ENCODE assay signal across 50 mouse cellular contexts in genomic region chr2:36897114-36897513, GRCm38 (mm10). TPM values are rescaled to one million over a fixed set of nuclear protein-coding genes. Genes with fewer than 3 reads are reported as not detected.
"Had no signal": no experiment of that assay in that cellular context is flagged by ENCODE, and none has a peak within 500 bp of the region (broad histone marks: within the 10 kb centered on the region; RNA-seq: fewer than 3 reads in every experiment).

No protein-coding gene starts in this region.

- H3K27ac ChIP-seq: heart, embryonic 10.5 days; heart, embryonic 13.5 days; heart, embryonic 15.5 days; hindbrain, embryonic 10.5 days; hindbrain, embryonic 12.5 days; hindbrain, embryonic 13.5 days; hindbrain, embryonic 14.5 days; hindbrain, embryonic 15.5 days; hindbrain, postnatal 0 days; intestine, embryonic 15.5 days; kidney, embryonic 15.5 days; kidney, postnatal 0 days; layer of hippocampus, adult 2 months had no signal

- H3K4me3 ChIP-seq: heart, embryonic 10.5 days; heart, embryonic 12.5 days; heart, embryonic 13.5 days; heart, embryonic 15.5 days; hindbrain, embryonic 10.5 days; hindbrain, embryonic 12.5 days; hindbrain, embryonic 13.5 days; hindbrain, embryonic 15.5 days; intestine, embryonic 15.5 days; kidney, embryonic 15.5 days; layer of hippocampus, adult 2 months had no signal

- H3K9ac ChIP-seq: heart, embryonic 12.5 days; heart, embryonic 13.5 days; heart, embryonic 15.5 days; hindbrain, embryonic 12.5 days; hindbrain, embryonic 13.5 days; hindbrain, embryonic 14.5 days; hindbrain, embryonic 15.5 days; intestine, embryonic 15.5 days; kidney, embryonic 15.5 days had no signal

- DNase-seq: heart, postnatal 14 days; heart, postnatal 36 days; heart, postnatal 4 days; kidney, adult 11 months; kidney, adult 18-20 months; kidney, adult 2 months; kidney, adult 8-10 months; kidney, adult 9 months; kidney, postnatal 10 days; kidney, postnatal 14 days; kidney, postnatal 25 days; kidney, postnatal 36 days; kidney, postnatal 4 days; layer of hippocampus, adult 9-11 months; layer of hippocampus, postnatal 36 days had no signal

- H3K36me3 ChIP-seq: heart, embryonic 10.5 days; heart, embryonic 12.5 days; heart, embryonic 13.5 days; heart, embryonic 15.5 days; hindbrain, embryonic 10.5 days; hindbrain, embryonic 12.5 days; hindbrain, embryonic 13.5 days; hindbrain, embryonic 15.5 days; intestine, embryonic 15.5 days; kidney, embryonic 15.5 days had no signal

- ATAC-seq: hindbrain, embryonic 16.5 days; hindbrain, postnatal 0 days; inflammation-experienced regulatory T-cells, adult 6 months; intestine, embryonic 15.5 days; intestine, embryonic 16.5 days; intestine, postnatal 0 days had no signal

- H3K9me3 ChIP-seq: heart, embryonic 15.5 days; intestine, embryonic 15.5 days had no signal

- H3K4me2 ChIP-seq: heart, embryonic 11.5 days; heart, embryonic 12.5 days; heart, embryonic 13.5 days; heart, embryonic 15.5 days; hindbrain, embryonic 12.5 days; hindbrain, embryonic 13.5 days; hindbrain, embryonic 14.5 days; hindbrain, embryonic 15.5 days; intestine, embryonic 15.5 days; kidney, embryonic 15.5 days had no signal

- H3K27me3 ChIP-seq: heart, embryonic 12.5 days; heart, embryonic 13.5 days; heart, embryonic 15.5 days; hindbrain, embryonic 12.5 days; hindbrain, embryonic 13.5 days; hindbrain, embryonic 15.5 days; intestine, embryonic 15.5 days; kidney, embryonic 15.5 days had no signal

- H3K4me1 ChIP-seq: heart, embryonic 10.5 days; heart, embryonic 12.5 days; heart, embryonic 13.5 days; heart, embryonic 15.5 days; hindbrain, embryonic 10.5 days; hindbrain, embryonic 12.5 days; hindbrain, embryonic 13.5 days; hindbrain, embryonic 15.5 days; intestine, embryonic 15.5 days; kidney, embryonic 15.5 days had no signal

RNA-seq across cellular contexts. Expression of gene Olfr353, which starts 4.4 kb away (rescaled TPM):
- total RNA-seq: heart, adult 8-10 months; heart, postnatal 14 days; heart, postnatal 25 days; heart, postnatal 36 days; heart, postnatal 4 days; hematopoietic stem cell, adult 5-6 weeks; hindbrain, postnatal 0 days; layer of hippocampus, adult 18-20 months; layer of hippocampus, adult 2 months; layer of hippocampus, adult 8-10 months; layer of hippocampus, postnatal 10 days; layer of hippocampus, postnatal 14 days; layer of hippocampus, postnatal 25 days; layer of hippocampus, postnatal 36 days had no signal
- polyA plus RNA-seq: heart, embryonic 10.5 days; heart, embryonic 11.5 days; heart, embryonic 12.5 days; heart, embryonic 13.5 days; heart, embryonic 14.5 days; heart, embryonic 15.5 days; heart, embryonic 16.5 days; heart, postnatal 0 days; hindbrain, embryonic 10.5 days; hindbrain, embryonic 11.5 days; hindbrain, embryonic 12.5 days; hindbrain, embryonic 13.5 days; hindbrain, embryonic 14.5 days; hindbrain, embryonic 15.5 days; hindbrain, embryonic 16.5 days; hindbrain, postnatal 0 days; inflammation-experienced regulatory T-cells, adult 6 months; intestine, embryonic 14.5 days; intestine, embryonic 15.5 days; intestine, embryonic 16.5 days; intestine, postnatal 0 days; kidney, adult 2 months; kidney, embryonic 14.5 days; kidney, embryonic 15.5 days; kidney, embryonic 16.5 days; kidney, postnatal 0 days; large intestine, adult 2 months had no signal

RNA-seq across cellular contexts. Expression of gene Olfr354, which starts 8.4 kb away (rescaled TPM):
- total RNA-seq: heart, adult 8-10 months; heart, postnatal 14 days; heart, postnatal 25 days; heart, postnatal 36 days; heart, postnatal 4 days; hematopoietic stem cell, adult 5-6 weeks; hindbrain, postnatal 0 days; layer of hippocampus, adult 18-20 months; layer of hippocampus, adult 2 months; layer of hippocampus, adult 8-10 months; layer of hippocampus, postnatal 10 days; layer of hippocampus, postnatal 14 days; layer of hippocampus, postnatal 25 days; layer of hippocampus, postnatal 36 days had no signal
- polyA plus RNA-seq: heart, embryonic 10.5 days; heart, embryonic 11.5 days; heart, embryonic 12.5 days; heart, embryonic 13.5 days; heart, embryonic 14.5 days; heart, embryonic 15.5 days; heart, embryonic 16.5 days; heart, postnatal 0 days; hindbrain, embryonic 10.5 days; hindbrain, embryonic 11.5 days; hindbrain, embryonic 12.5 days; hindbrain, embryonic 13.5 days; hindbrain, embryonic 14.5 days; hindbrain, embryonic 15.5 days; hindbrain, embryonic 16.5 days; hindbrain, postnatal 0 days; intestine, embryonic 14.5 days; intestine, embryonic 15.5 days; intestine, embryonic 16.5 days; intestine, postnatal 0 days; kidney, adult 2 months; kidney, embryonic 14.5 days; kidney, embryonic 15.5 days; kidney, embryonic 16.5 days; kidney, postnatal 0 days; large intestine, adult 2 months had no signal

RNA-seq across cellular contexts. Expression of gene Olfr352, which starts 28.9 kb away (rescaled TPM):
- total RNA-seq: heart, adult 8-10 months; heart, postnatal 14 days; heart, postnatal 25 days; heart, postnatal 36 days; heart, postnatal 4 days; hematopoietic stem cell, adult 5-6 weeks; hindbrain, postnatal 0 days; layer of hippocampus, adult 18-20 months; layer of hippocampus, adult 2 months; layer of hippocampus, adult 8-10 months; layer of hippocampus, postnatal 10 days; layer of hippocampus, postnatal 14 days; layer of hippocampus, postnatal 25 days; layer of hippocampus, postnatal 36 days had no signal
- polyA plus RNA-seq: heart, embryonic 10.5 days; heart, embryonic 11.5 days; heart, embryonic 12.5 days; heart, embryonic 13.5 days; heart, embryonic 14.5 days; heart, embryonic 15.5 days; heart, embryonic 16.5 days; heart, postnatal 0 days; hindbrain, embryonic 10.5 days; hindbrain, embryonic 11.5 days; hindbrain, embryonic 12.5 days; hindbrain, embryonic 13.5 days; hindbrain, embryonic 14.5 days; hindbrain, embryonic 15.5 days; hindbrain, embryonic 16.5 days; hindbrain, postnatal 0 days; inflammation-experienced regulatory T-cells, adult 6 months; intestine, embryonic 14.5 days; intestine, embryonic 15.5 days; intestine, embryonic 16.5 days; intestine, postnatal 0 days; kidney, adult 2 months; kidney, embryonic 14.5 days; kidney, embryonic 15.5 days; kidney, embryonic 16.5 days; kidney, postnatal 0 days; large intestine, adult 2 months had no signal

RNA-seq across cellular contexts. Expression of gene Olfr355, which starts 31.6 kb away (rescaled TPM):
- total RNA-seq: heart, adult 8-10 months; heart, postnatal 14 days; heart, postnatal 25 days; heart, postnatal 36 days; heart, postnatal 4 days; hematopoietic stem cell, adult 5-6 weeks; hindbrain, postnatal 0 days; layer of hippocampus, adult 18-20 months; layer of hippocampus, adult 2 months; layer of hippocampus, adult 8-10 months; layer of hippocampus, postnatal 10 days; layer of hippocampus, postnatal 14 days; layer of hippocampus, postnatal 25 days; layer of hippocampus, postnatal 36 days had no signal
- polyA plus RNA-seq: heart, embryonic 10.5 days; heart, embryonic 11.5 days; heart, embryonic 12.5 days; heart, embryonic 13.5 days; heart, embryonic 14.5 days; heart, embryonic 15.5 days; heart, embryonic 16.5 days; heart, postnatal 0 days; hindbrain, embryonic 10.5 days; hindbrain, embryonic 11.5 days; hindbrain, embryonic 12.5 days; hindbrain, embryonic 13.5 days; hindbrain, embryonic 14.5 days; hindbrain, embryonic 15.5 days; hindbrain, embryonic 16.5 days; hindbrain, postnatal 0 days; inflammation-experienced regulatory T-cells, adult 6 months; intestine, embryonic 14.5 days; intestine, embryonic 15.5 days; intestine, embryonic 16.5 days; intestine, postnatal 0 days; kidney, adult 2 months; kidney, embryonic 14.5 days; kidney, embryonic 15.5 days; kidney, embryonic 16.5 days; kidney, postnatal 0 days; large intestine, adult 2 months had no signal

RNA-seq across cellular contexts. Expression of gene Olfr351, which starts 34.7 kb away (rescaled TPM):
- total RNA-seq: heart, adult 8-10 months; heart, postnatal 14 days; heart, postnatal 25 days; heart, postnatal 36 days; heart, postnatal 4 days; hematopoietic stem cell, adult 5-6 weeks; hindbrain, postnatal 0 days; layer of hippocampus, adult 18-20 months; layer of hippocampus, adult 2 months; layer of hippocampus, postnatal 10 days; layer of hippocampus, postnatal 25 days; layer of hippocampus, postnatal 36 days had no signal
- polyA plus RNA-seq: heart, embryonic 10.5 days; heart, embryonic 11.5 days; heart, embryonic 12.5 days; heart, embryonic 13.5 days; heart, embryonic 14.5 days; heart, embryonic 15.5 days; heart, embryonic 16.5 days; heart, postnatal 0 days; hindbrain, embryonic 10.5 days; hindbrain, embryonic 11.5 days; hindbrain, embryonic 12.5 days; hindbrain, embryonic 13.5 days; hindbrain, embryonic 14.5 days; hindbrain, embryonic 15.5 days; hindbrain, embryonic 16.5 days; hindbrain, postnatal 0 days; inflammation-experienced regulatory T-cells, adult 6 months; intestine, embryonic 14.5 days; intestine, embryonic 15.5 days; intestine, embryonic 16.5 days; intestine, postnatal 0 days; kidney, adult 2 months; kidney, embryonic 14.5 days; kidney, embryonic 15.5 days; kidney, embryonic 16.5 days; kidney, postnatal 0 days; large intestine, adult 2 months had no signal
